Mouse (Mus musculus): ENCODE results near the gene Akap5. TPM values are rescaled to one million over a fixed set of nuclear protein-coding genes. Genes with fewer than 3 reads are reported as not detected.

The Akap5 gene
- total RNA-seq, 4 experiments from 2014 or later: 0.24 to 0.51 (median 0.39) TPM

- no peak for DNase-seq (ENCODE audit: low spot score in 2 of 2)
Measured at GRCm38 (mm10) chr12:76368201-76368789, 43.6 kb downstream of the Akap5 start.

DNA sequence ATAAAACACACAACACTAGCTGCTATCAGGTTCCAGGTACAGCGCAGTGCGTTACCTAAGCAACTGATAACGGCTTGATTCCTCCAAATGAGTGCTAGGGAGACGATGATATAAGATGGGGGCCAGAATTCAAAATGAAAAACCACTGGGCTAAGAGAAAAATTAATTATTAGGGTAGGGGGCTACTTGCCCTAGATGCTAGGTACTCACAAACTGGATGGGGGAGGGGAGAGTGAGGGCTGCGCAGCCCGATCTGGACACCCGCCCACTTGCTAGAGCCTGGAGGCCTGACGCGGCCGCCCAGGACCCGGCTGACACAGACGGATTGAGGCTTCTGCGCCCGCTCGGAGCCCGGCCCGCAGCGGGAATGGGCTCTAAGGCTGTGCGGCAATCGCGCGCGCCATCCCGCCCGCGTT, 44.1 kb downstream of the Akap5 start:
- DNase-seq (ENCODE audit: low spot score in 2 of 2): no peak

GRCm38 (mm10) chr12:76369206-76369977, 44.7 kb downstream of the Akap5 start, which contains the start of gene Zbtb25:
Gene Zbtb25, minus strand, starts transcription at chr12:76369602.
- peak; percentile 78 to 86 for DNase-seq (ENCODE audit: low spot score in 2 of 2)

DNA sequence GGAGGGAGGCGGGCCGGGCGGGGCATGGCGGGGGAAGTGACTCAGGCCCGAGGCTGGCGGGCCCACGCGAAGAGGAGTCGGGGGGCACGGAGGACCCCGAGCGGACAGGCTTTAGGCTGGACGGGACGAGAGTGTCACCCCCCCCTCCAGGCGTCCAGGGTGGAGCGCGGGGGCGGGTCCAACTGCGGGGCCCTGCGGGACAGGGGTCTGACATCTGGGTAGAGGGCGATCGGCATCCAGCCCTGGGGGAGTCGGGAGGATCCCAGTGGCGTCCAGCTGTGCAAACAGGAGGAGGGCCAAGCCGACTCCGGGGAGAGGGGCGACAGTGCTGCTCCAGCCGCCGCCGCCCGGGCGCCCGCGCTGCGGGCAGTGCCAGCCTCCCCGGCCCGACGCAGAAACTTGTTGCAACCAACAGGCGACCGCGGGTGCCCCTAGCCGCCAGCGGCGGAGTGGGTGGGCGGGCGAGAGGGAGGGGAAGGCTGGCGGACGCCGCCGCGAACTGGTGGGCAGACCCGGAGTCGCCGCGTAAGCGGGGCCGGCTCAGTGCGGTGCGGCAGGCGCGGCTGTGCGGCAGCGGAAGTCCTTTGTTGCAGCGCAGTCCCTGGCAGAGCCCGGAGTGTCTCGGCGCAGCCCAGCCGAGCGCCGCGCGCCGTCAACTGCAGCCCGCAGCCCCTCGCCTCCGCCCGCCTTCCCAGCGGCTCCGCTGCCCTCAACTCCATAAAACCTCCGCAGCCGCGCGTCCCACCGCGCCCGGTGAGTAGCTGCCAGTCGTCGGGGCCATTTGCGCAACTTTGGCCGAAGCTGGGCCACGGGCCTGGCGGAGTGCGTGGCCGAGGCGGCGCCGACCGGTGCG, 45.5 kb downstream of the Akap5 start, which contains the start of gene Zbtb1:
Zbtb1 (plus strand) TSS at position 289 of the 853 bp plus-strand sequence.
- peak; percentile 56 to 75 for DNase-seq (ENCODE audit: low spot score in 2 of 2)

GRCm38 (mm10) chr12:76370831-76371571, 46.3 kb downstream of the Akap5 start:
- peak; percentile 63 to 68 for DNase-seq (ENCODE audit: low spot score in 2 of 2)

GRCm38 (mm10) chr12:76372046-76372445, 47.4 kb downstream of the Akap5 start:
- no peak for DNase-seq (ENCODE audit: low spot score in 2 of 2)

- DNase-seq (ENCODE audit: low spot score in 2 of 2): no peak
Measured at GRCm38 (mm10) chr12:76372881-76373818, 48.5 kb downstream of the Akap5 start.

GRCm38 (mm10) chr12:76373991-76374390, 49.3 kb downstream of the Akap5 start:
- no peak for DNase-seq (ENCODE audit: low spot score in 2 of 2)

DNA sequence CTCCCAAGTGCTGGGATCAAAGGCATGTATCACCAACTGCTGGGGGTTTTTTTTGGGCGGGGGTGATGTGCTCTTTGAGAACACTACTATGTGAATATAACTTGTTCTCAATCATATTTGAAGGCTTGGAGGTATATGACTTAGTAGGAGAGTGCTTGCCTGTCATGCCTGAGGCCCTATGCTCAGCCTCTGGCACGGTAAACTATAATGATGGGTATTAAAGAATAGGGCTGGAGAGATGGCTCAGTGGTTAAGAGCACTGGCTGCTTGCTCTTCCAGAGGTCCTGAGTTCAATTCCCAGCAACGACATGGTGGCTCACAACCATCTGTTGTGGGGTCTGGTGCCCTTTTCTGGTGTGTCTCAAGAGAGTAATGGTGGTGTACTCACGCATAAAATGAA, 50.2 kb downstream of the Akap5 start:
- no peak for DNase-seq (ENCODE audit: low spot score in 2 of 2)

DNA sequence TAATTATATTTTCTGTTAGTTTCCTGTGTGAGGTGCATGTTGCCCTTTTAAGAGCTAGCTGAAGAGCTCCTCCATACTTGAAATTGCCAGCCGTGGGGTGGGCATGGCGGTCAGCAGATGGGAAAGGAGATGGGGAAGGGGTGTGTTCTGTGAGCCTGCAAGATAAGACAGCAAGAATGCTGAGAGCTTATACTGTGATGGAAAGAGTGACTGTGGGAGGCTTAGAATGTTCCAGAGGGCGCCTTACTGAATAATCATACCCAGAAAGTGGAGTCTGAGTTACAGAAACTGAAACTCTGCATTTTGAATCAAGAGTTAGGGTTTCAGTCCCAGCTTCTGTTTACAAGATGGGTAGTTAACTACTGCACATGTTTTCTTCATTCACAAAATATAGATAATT, 50.8 kb downstream of the Akap5 start:
- no peak for DNase-seq (ENCODE audit: low spot score in 2 of 2)

DNA sequence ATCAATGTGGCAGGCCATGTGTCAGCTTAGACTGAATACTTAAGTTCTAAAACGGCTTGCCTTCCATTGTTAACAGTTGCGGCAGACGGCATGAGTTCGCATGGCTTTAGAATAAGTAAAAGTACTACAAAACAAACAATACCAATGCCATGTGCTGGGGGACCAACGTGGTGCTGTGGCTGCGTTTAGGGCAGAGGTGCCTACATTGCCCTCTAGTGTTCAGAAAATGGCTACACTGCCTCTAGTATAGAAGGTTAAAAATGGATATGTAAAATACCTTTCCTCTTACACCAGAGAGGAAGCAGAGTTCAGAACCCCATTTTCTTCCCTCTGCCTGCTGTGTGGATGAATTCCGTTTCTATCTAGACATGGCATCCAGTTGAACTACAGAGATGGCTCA, 52.0 kb downstream of the Akap5 start:
- DNase-seq (ENCODE audit: low spot score in 2 of 2): no peak

GRCm38 (mm10) chr12:76377059-76377458, 52.4 kb downstream of the Akap5 start:
- DNase-seq (ENCODE audit: low spot score in 2 of 2): no peak

DNA sequence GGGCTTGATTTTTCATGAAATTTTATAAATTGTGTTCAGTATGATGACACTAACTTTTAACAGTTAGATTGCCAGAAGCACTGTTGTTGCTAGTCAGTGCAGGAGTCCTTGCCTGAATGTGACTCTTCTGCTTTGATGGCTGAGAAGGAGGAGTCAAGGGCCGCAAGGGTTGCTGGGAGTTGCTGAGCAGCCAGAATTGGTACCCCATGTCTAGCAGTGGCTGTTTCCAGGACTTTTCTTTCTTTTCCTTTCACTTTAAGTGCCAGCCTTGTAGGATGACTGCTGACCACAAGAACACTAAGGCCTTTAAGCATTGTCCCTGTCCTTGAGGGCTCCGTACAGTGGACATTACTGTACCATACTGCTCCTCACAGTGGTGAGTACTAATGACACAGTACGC, 53.0 kb downstream of the Akap5 start:
- no peak for DNase-seq (ENCODE audit: low spot score in 2 of 2)

GRCm38 (mm10) chr12:76378556-76378955, 53.9 kb downstream of the Akap5 start:
- no peak for DNase-seq (ENCODE audit: low spot score in 2 of 2)

GRCm38 (mm10) chr12:76380151-76380550, 55.5 kb downstream of the Akap5 start:
- DNase-seq (ENCODE audit: low spot score in 2 of 2): no peak

Other genes with a start within 250 kb of the Akap5 start
- under 1 TPM in 3 of 4 experiments, not detected in 1; 0.11 to 0.29 (median 0.27) TPM for gene Esr2, start 147.6 kb upstream of the Akap5 start, total RNA-seq (2022)
- gene Tex21, start 78.1 kb upstream of the Akap5 start, total RNA-seq (2022): not detected
- 10 to 100 TPM; 29.3 to 37.6 (median 32.7) TPM for gene Mthfd1, start 69.6 kb upstream of the Akap5 start, total RNA-seq (2022)
- 1 to 10 TPM; 6.7 to 8.9 (median 8.4) TPM for gene Zbtb25, start 44.7 kb downstream of the Akap5 start, total RNA-seq (2022)
- gene Zbtb1, start 45.4 kb downstream of the Akap5 start, total RNA-seq (2022): 1 to 10 TPM; 4.0 to 5.1 (median 4.3) TPM
- 1 to 10 TPM; 4.3 to 7.3 (median 4.8) TPM for gene Hspa2, start 79.3 kb downstream of the Akap5 start, total RNA-seq (2022)
- not detected for gene Ppp1r36, start 92.6 kb downstream of the Akap5 start, total RNA-seq (2022)
- gene Plekhg3, start 206.0 kb downstream of the Akap5 start, total RNA-seq (2022): 1 to 10 TPM; 3.6 to 5.6 (median 4.2) TPM